Mouse (Mus musculus): ENCODE measurements around the gene Gpr146. TPM values are rescaled to one million over a fixed set of nuclear protein-coding genes. Genes with fewer than 3 reads are reported as not detected.
"Not testable (repeated sequence)": the region's sequence is repeated elsewhere in the genome, so short reads cannot be mapped to it uniquely, and the experiment has no call there.

Gpr146 gene
- polyA plus RNA-seq (2012; ENCODE audit: insufficient read depth, insufficient read length, low replicate concordance, missing spikeins) = not detected in 2 replicates

- Histone ChIP-seq H3K4me3 (ENCODE audit: insufficient read depth, low read depth, low read length) (no peak within 1 kb of the TSS), H3K4me1 (ENCODE audit: control insufficient read depth, insufficient read depth, low read length) (peaks cover 43% of the 10 kb centered on the region), H3K27ac (ENCODE audit: insufficient read depth, low read depth, low read length) (no peak within 1 kb of the TSS)
- WGBS = 50% methylated on average over 18 of the region's 18 CpGs
- TF ChIP-seq POLR2A (IDR thresholded peaks at IDR 0.05; ENCODE audit: insufficient read depth, low read depth, low read length) (no peak), CTCF (IDR thresholded peaks at IDR 0.05; ENCODE audit: insufficient read depth, low read depth, low read length) (no peak)
These were observed at the start of gene Gpr146 for GRCm38 (mm10) chr5:139377468-139378270. TSS of gene Gpr146 (plus strand) at chr5:139377697.

- peaks cover 7% of the 10 kb centered on the region; the same call in 1 of the 2 replicates for H3K4me1 ChIP-seq (ENCODE audit: control insufficient read depth, insufficient read depth, low read length)
- TF ChIP-seq CTCF (IDR thresholded peaks at IDR 0.05; ENCODE audit: insufficient read depth, low read depth, low read length) (no peak), POLR2A (IDR thresholded peaks at IDR 0.05; ENCODE audit: insufficient read depth, low read depth, low read length) (no peak)
- WGBS = 27% methylated on average over 7 of the region's 7 CpGs
- no peak overlapping the region for H3K27ac ChIP-seq (ENCODE audit: insufficient read depth, low read depth, low read length)
- H3K4me3 ChIP-seq (ENCODE audit: insufficient read depth, low read depth, low read length) = no peak overlapping the region
These were observed 46.7 kb upstream of the Gpr146 start for GRCm38 (mm10) chr5:139330766-139331165.

DNA sequence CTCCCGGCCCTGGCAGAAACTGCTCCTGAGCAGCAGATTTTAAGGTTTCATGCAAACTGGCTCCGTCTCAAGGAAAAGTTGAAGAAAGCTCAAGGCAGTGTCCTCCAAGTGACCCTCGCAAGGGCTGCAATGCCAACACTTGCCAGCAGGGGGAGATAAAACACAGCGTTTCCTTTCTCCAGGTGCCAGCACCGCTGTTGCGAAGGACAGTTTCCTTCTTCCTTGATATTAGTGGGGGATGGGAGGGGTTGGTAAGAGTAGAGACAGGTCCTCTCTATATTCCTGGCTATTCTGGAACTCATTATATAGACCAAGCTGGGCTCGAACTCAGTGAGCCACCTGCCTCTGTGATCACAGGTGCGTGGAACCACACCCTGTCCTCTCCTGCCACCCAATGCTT is 45.8 kb upstream of the Gpr146 start:
- peak; percentile 90 for TF ChIP-seq CTCF (IDR thresholded peaks at IDR 0.05; ENCODE audit: insufficient read depth, low read depth, low read length)
- no peak for TF ChIP-seq POLR2A (IDR thresholded peaks at IDR 0.05; ENCODE audit: insufficient read depth, low read depth, low read length)

GRCm38 (mm10) chr5:139332590-139333272 is 44.8 kb upstream of the Gpr146 start:
- Histone ChIP-seq H3K4me1 (ENCODE audit: control insufficient read depth, insufficient read depth, low read length) (peaks cover 10% of the 10 kb centered on the region; the same call in 1 of the 2 replicates), H3K27ac (ENCODE audit: insufficient read depth, low read depth, low read length) (no peak overlapping the region), H3K4me3 (ENCODE audit: insufficient read depth, low read depth, low read length) (no peak overlapping the region)
- TF ChIP-seq POLR2A (IDR thresholded peaks at IDR 0.05; ENCODE audit: insufficient read depth, low read depth, low read length) = no peak
- no peak for TF ChIP-seq CTCF (IDR thresholded peaks at IDR 0.05; ENCODE audit: insufficient read depth, low read depth, low read length)
- WGBS = 88% methylated on average over 8 of the region's 8 CpGs

More for the DNA sequence above, 45.8 kb upstream of the Gpr146 start:
- 22% methylated on average over 8 of the region's 8 CpGs for WGBS
- Histone ChIP-seq H3K27ac (ENCODE audit: insufficient read depth, low read depth, low read length) (no peak overlapping the region), H3K4me1 (ENCODE audit: control insufficient read depth, insufficient read depth, low read length) (peaks cover 10% of the 10 kb centered on the region; the same call in 1 of the 2 replicates), H3K4me3 (ENCODE audit: insufficient read depth, low read depth, low read length) (no peak overlapping the region)

- Histone ChIP-seq H3K4me1 (ENCODE audit: control insufficient read depth, insufficient read depth, low read length) (peaks cover 10% of the 10 kb centered on the region; the same call in 1 of the 2 replicates), H3K27ac (ENCODE audit: insufficient read depth, low read depth, low read length) (no peak overlapping the region), H3K4me3 (ENCODE audit: insufficient read depth, low read depth, low read length) (no peak overlapping the region)
- no peak for TF ChIP-seq CTCF (IDR thresholded peaks at IDR 0.05; ENCODE audit: insufficient read depth, low read depth, low read length)
- TF ChIP-seq POLR2A (IDR thresholded peaks at IDR 0.05; ENCODE audit: insufficient read depth, low read depth, low read length) = no peak
- WGBS = 75% methylated on average over 16 of the region's 16 CpGs
These were observed 44.0 kb upstream of the Gpr146 start for GRCm38 (mm10) chr5:139333301-139334013.

DNA sequence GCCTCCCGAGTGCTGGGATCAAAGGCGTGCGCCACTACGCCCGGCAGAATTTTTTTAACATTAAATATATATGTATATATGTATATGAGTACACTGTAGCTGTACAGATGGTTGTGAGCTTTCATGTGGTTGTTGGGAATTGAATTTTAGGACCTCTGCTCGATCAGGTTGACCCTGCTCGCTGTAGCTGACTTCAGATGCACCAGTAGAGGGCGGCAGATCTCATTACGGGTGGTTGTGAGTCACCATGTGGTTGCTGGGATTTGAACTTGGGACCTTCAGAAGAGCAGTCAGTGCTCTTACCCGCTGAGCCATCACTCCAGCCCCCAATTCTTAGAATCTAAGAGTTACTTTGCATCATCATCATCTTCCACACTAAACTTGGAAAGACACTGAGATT is 43.1 kb upstream of the Gpr146 start:
- WGBS = 89% methylated on average over 10 of the region's 10 CpGs
- peaks cover 14% of the 10 kb centered on the region for H3K4me1 ChIP-seq (ENCODE audit: control insufficient read depth, insufficient read depth, low read length)
- not testable (repeated sequence) for H3K27ac ChIP-seq (ENCODE audit: insufficient read depth, low read depth, low read length); H3K4me3 ChIP-seq (ENCODE audit: insufficient read depth, low read depth, low read length)

DNA sequence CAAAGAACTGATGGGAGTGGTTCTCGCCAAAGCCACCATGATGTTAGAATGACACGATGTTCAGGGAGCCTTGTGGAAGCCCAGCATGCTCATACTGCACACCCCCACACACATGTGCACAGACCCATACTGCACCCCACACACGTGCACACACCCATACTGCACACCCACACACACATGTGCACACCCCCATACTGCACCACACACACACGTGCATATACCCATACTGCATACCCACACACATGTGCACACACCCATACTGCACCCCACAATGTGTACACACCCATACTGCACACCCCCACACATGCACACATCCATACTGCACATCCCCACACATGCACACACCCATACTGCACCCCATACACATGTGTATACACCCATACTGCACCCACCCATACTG is 41.9 kb upstream of the Gpr146 start:
- Histone ChIP-seq H3K27ac (ENCODE audit: insufficient read depth, low read depth, low read length) (no peak overlapping the region), H3K4me1 (ENCODE audit: control insufficient read depth, insufficient read depth, low read length) (peaks cover 14% of the 10 kb centered on the region), H3K4me3 (ENCODE audit: insufficient read depth, low read depth, low read length) (no peak overlapping the region)
- 75% methylated on average over 4 of the region's 4 CpGs for WGBS
- TF ChIP-seq CTCF (IDR thresholded peaks at IDR 0.05; ENCODE audit: insufficient read depth, low read depth, low read length) (no peak), POLR2A (IDR thresholded peaks at IDR 0.05; ENCODE audit: insufficient read depth, low read depth, low read length) (no peak)

DNA sequence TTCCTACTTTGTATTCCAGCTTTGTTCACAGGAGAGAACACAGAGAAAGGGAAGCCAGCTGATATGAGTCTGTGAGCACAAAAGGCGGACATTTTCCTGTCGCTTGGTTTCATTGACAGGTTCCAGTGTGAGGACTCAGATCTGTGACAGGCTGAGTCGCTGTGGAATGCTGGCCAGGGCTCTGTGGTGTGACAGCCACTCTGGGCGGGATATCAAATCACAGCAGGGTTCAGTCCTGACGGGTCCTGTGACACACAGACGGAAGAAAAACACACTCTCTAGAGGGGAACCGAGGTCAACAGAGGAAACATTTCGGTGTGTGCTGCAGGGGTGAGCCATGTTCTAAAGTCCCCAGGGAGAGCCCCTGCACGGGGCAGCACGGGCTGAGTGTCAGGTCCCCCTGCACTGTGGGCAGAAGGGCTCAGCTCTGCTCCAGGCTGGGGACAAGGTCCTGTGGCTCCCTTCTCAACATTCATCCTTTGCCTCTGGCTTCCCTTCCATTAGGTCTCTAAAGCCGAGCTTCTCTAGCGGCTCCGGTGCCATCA is 39.6 kb upstream of the Gpr146 start:
- TF ChIP-seq CTCF (IDR thresholded peaks at IDR 0.05; ENCODE audit: insufficient read depth, low read depth, low read length) = no peak
- no peak for TF ChIP-seq POLR2A (IDR thresholded peaks at IDR 0.05; ENCODE audit: insufficient read depth, low read depth, low read length)
- no peak overlapping the region for H3K27ac ChIP-seq (ENCODE audit: insufficient read depth, low read depth, low read length)
- peaks cover 7% of the 10 kb centered on the region for H3K4me1 ChIP-seq (ENCODE audit: control insufficient read depth, insufficient read depth, low read length)
- no peak overlapping the region for H3K4me3 ChIP-seq (ENCODE audit: insufficient read depth, low read depth, low read length)
- WGBS = 66% methylated on average over 13 of the region's 13 CpGs
